ENCODE assay signal across 8 mouse cellular contexts in genomic region chr10:21161359-21162094, GRCm38 (mm10). TPM values are rescaled to one million over a fixed set of nuclear protein-coding genes. Genes with fewer than 3 reads are reported as not detected.
DNase-seq lines count a peak whose midpoint lies in the region; ATAC-seq and TF ChIP-seq lines count a peak whose summit lies in the region.

No protein-coding gene starts in this region.

- TF ChIP-seq CTCF in layer of hippocampus, adult 2 months (conservative IDR thresholded peaks at IDR 0.05): no peak
- no peak for TF ChIP-seq CTCF in brain, embryonic 14.5 days (IDR thresholded peaks at IDR 0.05; ENCODE audit: borderline replicate concordance, extremely low read depth, insufficient read depth, insufficient read length)
- TF ChIP-seq CTCF in liver, embryonic 14.5 days (IDR thresholded peaks at IDR 0.05; ENCODE audit: low read depth): no peak

- H3K9ac ChIP-seq in liver, embryonic 14.5 days (replicated peaks): peak overlapping the region; percentile 78

- WGBS in liver, embryonic 14.5 days (ENCODE audit: insufficient replicate concordance): 4% methylated on average over 20 of the region's 20 CpGs

- no peaks in the 10 kb centered on the region for H3K9me3 ChIP-seq in liver, embryonic 14.5 days (ENCODE audit: control insufficient read depth, low read length)

- H3K4me3 ChIP-seq in layer of hippocampus, adult 2 months: peak overlapping the region; percentile 60
- H3K4me3 ChIP-seq in liver, embryonic 14.5 days (ENCODE audit: insufficient read depth in 1 of 2, low read depth in 2 of 2, low read length in 2 of 2): peak overlapping the region; percentile 70 to 71

- TF ChIP-seq EP300 in liver, embryonic 14.5 days (IDR thresholded peaks at IDR 0.05; ENCODE audit: low read depth): no peak

- no peak for DNase-seq in layer of hippocampus, adult 2 months (ENCODE audit: low spot score in 2 of 2)
- DNase-seq in layer of hippocampus, adult 9-10 months (ENCODE audit: low spot score): no peak
- DNase-seq in brain, embryonic 14.5 days (ENCODE audit: low read depth): peak; percentile 60
- peak in 1 of 3 experiments; percentile 14 for DNase-seq in liver, embryonic 14.5 days (ENCODE audit: low read depth in 3 of 3, low spot score in 3 of 3)
- DNase-seq in spleen, adult 12 weeks (ENCODE audit: low spot score): peak; percentile 18
- no peak for DNase-seq in cerebellum, adult 11-12 months
- no peak for DNase-seq in gastrocnemius, adult 18-20 months (ENCODE audit: low spot score)

- H3K27me3 ChIP-seq in liver, embryonic 14.5 days (ENCODE audit: control insufficient read depth, insufficient read depth, low read length): no peaks in the 10 kb centered on the region

- H3K27ac ChIP-seq in layer of hippocampus, adult 2 months: no peak overlapping the region
- peak overlapping the region; percentile 34 for H3K27ac ChIP-seq in liver, embryonic 14.5 days

- H3K4me1 ChIP-seq in liver, embryonic 14.5 days (replicated peaks; ENCODE audit: control insufficient read depth in 2 of 2, insufficient read depth in 2 of 2, low read length in 1 of 2): peaks cover 8 to 12% of the 10 kb centered on the region in 2 experiments; a peak in 3 of 4 replicates

- no peak for TF ChIP-seq POLR2A in brain, embryonic 14.5 days (IDR thresholded peaks at IDR 0.05; ENCODE audit: borderline replicate concordance, extremely low read depth, insufficient read depth, insufficient read length, poor library complexity, severe bottlenecking)

- H3K4me2 ChIP-seq in liver, embryonic 14.5 days (ENCODE audit: low read depth): peak overlapping the region; percentile 81

- H3K36me3 ChIP-seq in liver, embryonic 14.5 days (replicated peaks; ENCODE audit: control insufficient read depth, insufficient read depth, low read depth): no peaks in the 10 kb centered on the region

- ATAC-seq in hematopoietic stem cell, adult 5-6 weeks (replicated peaks in 1 of 2; ENCODE audit: insufficient read depth in 1 of 2, low FRiP score in 2 of 2, low TSS enrichment in 1 of 2, low read depth in 1 of 2, poor library complexity in 2 of 2, severe bottlenecking in 2 of 2): peak; percentile 29 to 52; a peak in 2 of 4 replicates
- ATAC-seq in liver, embryonic 14.5 days (ENCODE audit: insufficient read depth): peak; percentile 38; the same call in 1 of the 2 replicates

RNA-seq across cellular contexts. Expression of gene Myb, which starts 0.7 kb away (rescaled TPM):
- total RNA-seq in layer of hippocampus, adult 2 months (2021): under 1 TPM; 0.44 to 0.66 TPM
- polyA plus RNA-seq in brain, embryonic 14.5 days (2012; rRNA removed): 4.8 and 5.2 TPM in 2 replicates
- 400 and 463 TPM in 2 replicates for total RNA-seq in hematopoietic stem cell, adult 5-6 weeks (2017)
- 14.1 and 16.9 TPM in 2 replicates for polyA plus RNA-seq in liver, embryonic 14.5 days (2012; rRNA removed)
- polyA plus RNA-seq in liver, embryonic 14.5 days (2014; fragmentation: Nextera tagmentation; extraction: Ambion mirVana): 11.7 and 13.6 TPM in 2 replicates
- under 1 TPM in 1 of 2 experiments, not detected in 1; 0.14 TPM for total RNA-seq in gastrocnemius, adult 18-20 months (2021)

Comparison
In these comparisons a context has a peak if more than half of its experiments do, and no peak if none do; other contexts are left out.
1. DNase-seq: peak in brain, embryonic 14.5 days (single experiment) and spleen, adult 12 weeks (single experiment); none in layer of hippocampus, adult 2 months (0 of 2), layer of hippocampus, adult 9-10 months (single experiment), cerebellum, adult 11-12 months (single experiment) and gastrocnemius, adult 18-20 months (single experiment).
2. RNA of gene Myb, which starts 0.7 kb away (total RNA-seq): 400 to 463 TPM in hematopoietic stem cell, adult 5-6 weeks; 0.44 to 0.66 TPM in layer of hippocampus, adult 2 months and 0.14 TPM in gastrocnemius, adult 18-20 months; every median in the first group is over 100 times any median in the second.